Mouse (Mus musculus): ENCODE measurements around the gene Otud4. TPM values are rescaled to one million over a fixed set of nuclear protein-coding genes. Genes with fewer than 3 reads are reported as not detected.
"Not testable (repeated sequence)": the region's sequence is repeated elsewhere in the genome, so short reads cannot be mapped to it uniquely, and the experiment has no call there.

Gene Otud4
- 26.3 and 27.1 TPM in 2 replicates for polyA plus RNA-seq (2014; fragmentation: Nextera tagmentation; extraction: Ambion mirVana)

DNA sequence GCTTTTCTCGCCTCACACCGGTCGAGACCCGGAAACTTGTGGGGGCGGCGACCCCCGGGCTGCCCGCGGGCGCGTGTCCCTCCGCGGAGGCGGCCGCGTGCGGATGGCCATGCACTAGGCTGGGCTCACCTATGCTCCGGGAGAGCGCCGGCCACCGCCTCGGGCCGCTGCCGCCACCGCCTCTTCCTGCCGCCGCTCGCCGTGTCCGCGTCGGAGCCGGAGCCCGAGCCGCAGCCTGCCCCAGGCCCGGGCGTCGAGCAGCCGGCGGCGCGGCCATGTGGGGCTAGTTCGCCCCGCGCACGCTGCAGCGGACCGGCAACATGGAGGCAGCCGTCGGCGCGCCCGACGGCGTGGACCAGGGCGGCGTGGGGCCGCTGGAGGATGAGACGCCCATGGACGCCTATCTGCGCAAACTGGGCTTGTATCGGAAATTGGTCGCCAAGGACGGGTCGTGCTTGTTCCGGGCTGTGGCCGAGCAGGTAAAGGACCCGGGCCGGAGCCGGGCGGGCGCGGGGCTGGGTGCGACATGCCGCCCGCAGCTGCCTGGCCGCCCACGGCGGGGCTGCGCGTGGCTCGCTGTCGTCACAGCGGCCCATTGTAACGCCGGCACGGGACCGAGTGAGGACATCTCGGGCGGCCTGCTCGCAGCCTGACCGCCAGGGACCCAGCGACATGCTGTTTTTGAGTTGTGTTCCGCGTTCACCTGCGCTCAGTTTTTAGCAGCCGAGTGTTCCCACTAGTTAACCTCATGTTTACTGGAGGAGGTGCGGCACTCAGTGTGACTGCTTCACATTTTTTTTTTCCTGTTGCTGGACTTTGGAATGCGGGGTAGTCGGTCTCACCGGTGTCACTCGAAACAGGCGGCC is at the start of gene Otud4:
Gene Otud4 (plus strand): TSS at position 33 of the 866 bp plus-strand sequence.
- H3K4me2 ChIP-seq: peak within 1 kb of the TSS; percentile 86
- no peaks in the 10 kb centered on the region for H3K27me3 ChIP-seq (replicated peaks; ENCODE audit: control insufficient read depth, insufficient read depth, low read length)
- H3K4me3 ChIP-seq (ENCODE audit: low read depth, low read length): peak within 1 kb of the TSS; percentile 97
- H3K9ac ChIP-seq (ENCODE audit: low read depth, low read length): peak within 1 kb of the TSS; percentile 97
- peaks cover 7% of the 10 kb centered on the region; the same call in 1 of the 2 replicates for H3K36me3 ChIP-seq (ENCODE audit: control insufficient read depth, insufficient read depth, low read length)
- DNase-seq (ENCODE audit: low spot score) (no peak), ATAC-seq (replicated peaks; ENCODE audit: low FRiP score) (peak; percentile 45)
- peak within 1 kb of the TSS; percentile 96 for H3K27ac ChIP-seq (ENCODE audit: low read depth, low read length)
- H3K4me1 ChIP-seq (replicated peaks; ENCODE audit: control insufficient read depth, insufficient read depth, low read length): peaks cover 29% of the 10 kb centered on the region
- H3K9me3 ChIP-seq (ENCODE audit: control insufficient read depth, low read length): no peaks in the 10 kb centered on the region
- WGBS: under 1% methylated on average over 94 of the region's 103 CpGs

DNA sequence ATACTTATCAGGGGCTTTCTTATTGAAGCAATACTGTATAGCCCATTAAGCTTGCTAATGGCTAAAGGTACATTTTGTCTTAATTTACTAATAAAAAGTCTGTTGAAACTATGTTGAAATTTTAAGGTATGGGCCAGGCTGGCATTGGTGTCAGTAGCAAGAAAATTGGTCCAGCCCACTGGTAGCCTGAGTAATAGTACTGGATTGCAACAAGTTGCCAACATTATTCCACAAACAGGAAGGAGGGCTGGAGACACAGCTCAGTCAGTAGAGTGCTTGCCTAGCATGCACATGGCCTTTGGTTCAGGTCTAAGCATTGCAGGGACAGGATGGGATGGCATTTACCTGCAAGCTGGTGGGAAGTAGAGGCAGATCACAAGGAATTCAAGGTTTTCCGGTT is 38.5 kb upstream of the Otud4 start:
- no peak overlapping the region for H3K9ac ChIP-seq (ENCODE audit: low read depth, low read length)
- H3K4me3 ChIP-seq (ENCODE audit: low read depth, low read length): no peak overlapping the region
- no peaks in the 10 kb centered on the region for H3K36me3 ChIP-seq (ENCODE audit: control insufficient read depth, insufficient read depth, low read length)
- no peak overlapping the region for H3K4me2 ChIP-seq
- H3K9me3 ChIP-seq (ENCODE audit: control insufficient read depth, low read length): no peaks in the 10 kb centered on the region
- no peak overlapping the region for H3K27ac ChIP-seq (ENCODE audit: low read depth, low read length)
- ATAC-seq (replicated peaks; ENCODE audit: low FRiP score): no peak
- no peaks in the 10 kb centered on the region for H3K4me1 ChIP-seq (replicated peaks; ENCODE audit: control insufficient read depth, insufficient read depth, low read length)
- no peaks in the 10 kb centered on the region for H3K27me3 ChIP-seq (replicated peaks; ENCODE audit: control insufficient read depth, insufficient read depth, low read length)
- 78% methylated on average over 1 of the region's 1 CpGs for WGBS
- DNase-seq (ENCODE audit: low spot score): no peak

DNA sequence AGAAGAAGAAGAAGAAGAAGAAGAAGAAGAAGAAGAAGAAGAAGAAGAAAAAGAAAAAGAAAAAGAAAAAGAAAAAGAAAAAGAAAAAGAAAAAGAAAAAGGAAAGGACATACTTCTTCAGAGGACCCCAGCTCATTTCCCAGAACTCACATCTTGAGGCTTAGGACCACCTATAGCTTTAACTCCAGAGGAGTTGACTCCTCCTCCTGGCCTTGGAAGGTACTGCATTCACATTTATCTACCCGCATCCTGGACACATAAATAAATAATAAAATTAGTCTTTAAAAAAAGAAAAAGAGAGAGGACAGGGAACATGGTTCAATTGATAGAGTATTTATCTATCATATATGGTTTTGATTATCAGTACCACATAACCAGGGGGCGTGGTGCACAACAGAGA is 36.2 kb upstream of the Otud4 start:
- not testable (repeated sequence) for H3K4me2 ChIP-seq; ATAC-seq (replicated peaks; ENCODE audit: low FRiP score); H3K9ac ChIP-seq (ENCODE audit: low read depth, low read length); H3K36me3 ChIP-seq (ENCODE audit: control insufficient read depth, insufficient read depth, low read length); H3K27ac ChIP-seq (ENCODE audit: low read depth, low read length); H3K4me3 ChIP-seq (ENCODE audit: low read depth, low read length); H3K9me3 ChIP-seq (ENCODE audit: control insufficient read depth, low read length); H3K4me1 ChIP-seq (replicated peaks; ENCODE audit: control insufficient read depth, insufficient read depth, low read length); H3K27me3 ChIP-seq (replicated peaks; ENCODE audit: control insufficient read depth, insufficient read depth, low read length); DNase-seq (ENCODE audit: low spot score)
- 36% methylated on average over 2 of the region's 2 CpGs for WGBS

DNA sequence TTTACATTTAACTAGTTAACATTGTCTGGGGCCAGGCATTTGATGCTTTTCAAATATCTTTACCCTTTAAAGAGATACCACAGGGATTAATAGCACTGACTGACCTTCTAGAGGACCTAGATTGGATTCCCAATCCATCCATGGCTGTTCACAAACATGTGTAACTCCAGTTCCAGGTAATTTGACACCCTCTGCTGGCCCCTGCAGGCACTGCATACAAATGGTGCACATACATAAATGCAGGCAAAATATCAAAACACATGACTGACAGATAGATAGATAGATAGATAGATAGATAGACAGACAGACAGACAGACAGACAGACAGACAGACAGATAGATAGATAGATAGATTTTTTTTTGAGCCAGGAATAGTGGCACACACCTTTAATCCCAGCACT is 33.2 kb upstream of the Otud4 start:
- H3K36me3 ChIP-seq (ENCODE audit: control insufficient read depth, insufficient read depth, low read length): no peaks in the 10 kb centered on the region
- no peak overlapping the region for H3K4me2 ChIP-seq
- no peaks in the 10 kb centered on the region for H3K9me3 ChIP-seq (ENCODE audit: control insufficient read depth, low read length)
- H3K9ac ChIP-seq (ENCODE audit: low read depth, low read length): no peak overlapping the region
- H3K27me3 ChIP-seq (replicated peaks; ENCODE audit: control insufficient read depth, insufficient read depth, low read length): no peaks in the 10 kb centered on the region
- no peak overlapping the region for H3K4me3 ChIP-seq (ENCODE audit: low read depth, low read length)
- H3K4me1 ChIP-seq (replicated peaks; ENCODE audit: control insufficient read depth, insufficient read depth, low read length): no peaks in the 10 kb centered on the region
- H3K27ac ChIP-seq (ENCODE audit: low read depth, low read length): no peak overlapping the region
- ATAC-seq (replicated peaks; ENCODE audit: low FRiP score): no peak
- no peak for DNase-seq (ENCODE audit: low spot score)

DNA sequence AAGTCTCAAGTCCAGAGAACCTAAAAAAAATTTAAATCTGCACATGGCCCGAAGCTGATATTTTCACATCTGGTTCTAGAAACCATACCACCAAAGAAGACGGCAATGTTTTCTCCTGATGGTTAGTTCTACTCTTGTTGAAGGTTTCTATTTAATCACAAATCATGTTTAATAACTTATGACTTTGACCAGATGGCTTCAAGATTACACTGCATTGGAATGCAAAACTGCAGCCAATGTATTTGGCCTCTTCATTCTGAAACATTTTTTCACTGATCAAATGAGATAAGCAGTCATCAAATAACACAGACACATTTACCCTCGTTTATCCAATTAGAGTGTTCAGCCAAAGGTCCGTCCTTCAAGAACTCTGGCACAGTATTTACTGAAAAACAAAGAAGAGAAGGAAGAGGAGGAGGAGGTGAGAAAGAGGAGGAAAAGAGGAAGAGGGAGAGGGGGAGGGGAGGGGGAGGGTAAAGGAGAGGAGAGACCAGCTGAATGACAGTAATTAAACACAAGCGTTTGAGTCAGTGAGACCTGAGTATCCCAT is 32.6 kb upstream of the Otud4 start:
- Histone ChIP-seq H3K36me3 (ENCODE audit: control insufficient read depth, insufficient read depth, low read length) (no peaks in the 10 kb centered on the region), H3K27ac (ENCODE audit: low read depth, low read length) (no peak overlapping the region), H3K4me3 (ENCODE audit: low read depth, low read length) (no peak overlapping the region), H3K9me3 (ENCODE audit: control insufficient read depth, low read length) (no peaks in the 10 kb centered on the region), H3K4me1 (replicated peaks; ENCODE audit: control insufficient read depth, insufficient read depth, low read length) (peaks cover 3% of the 10 kb centered on the region; the same call in 1 of the 2 replicates), H3K9ac (ENCODE audit: low read depth, low read length) (no peak overlapping the region), H3K4me2 (no peak overlapping the region), H3K27me3 (replicated peaks; ENCODE audit: control insufficient read depth, insufficient read depth, low read length) (no peaks in the 10 kb centered on the region)
- ATAC-seq (replicated peaks; ENCODE audit: low FRiP score) (no peak), DNase-seq (ENCODE audit: low spot score) (no peak)
- WGBS: 69% methylated on average over 5 of the region's 5 CpGs

DNA sequence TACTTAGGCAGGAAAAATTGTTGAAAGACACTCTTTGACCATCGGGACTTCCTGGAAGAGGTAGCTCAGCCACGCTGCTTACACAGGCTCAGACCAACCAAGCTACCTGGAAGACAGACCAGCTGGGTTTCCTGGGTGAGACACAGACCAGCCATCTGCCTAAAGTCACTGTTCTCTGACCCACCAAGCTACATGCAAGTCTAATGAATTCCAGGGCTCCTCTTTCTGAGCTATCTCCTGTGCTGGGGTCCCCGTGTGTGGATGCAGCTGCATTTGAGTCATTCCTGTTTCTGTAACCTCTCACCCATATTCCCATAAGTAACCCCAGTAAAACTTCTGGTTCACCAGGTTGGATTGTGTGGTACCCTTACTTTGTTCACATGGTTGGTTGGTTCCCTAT is 30.7 kb upstream of the Otud4 start:
- H3K27ac ChIP-seq (ENCODE audit: low read depth, low read length): no peak overlapping the region
- no peak for ATAC-seq (replicated peaks; ENCODE audit: low FRiP score)
- H3K9ac ChIP-seq (ENCODE audit: low read depth, low read length): no peak overlapping the region
- no peaks in the 10 kb centered on the region for H3K9me3 ChIP-seq (ENCODE audit: control insufficient read depth, low read length)
- DNase-seq (ENCODE audit: low spot score): no peak
- no peak overlapping the region for H3K4me2 ChIP-seq
- H3K36me3 ChIP-seq (ENCODE audit: control insufficient read depth, insufficient read depth, low read length): no peaks in the 10 kb centered on the region
- H3K4me3 ChIP-seq (ENCODE audit: low read depth, low read length): no peak overlapping the region
- H3K4me1 ChIP-seq (replicated peaks; ENCODE audit: control insufficient read depth, insufficient read depth, low read length): peaks cover 3% of the 10 kb centered on the region; the same call in 1 of the 2 replicates
- no peaks in the 10 kb centered on the region for H3K27me3 ChIP-seq (replicated peaks; ENCODE audit: control insufficient read depth, insufficient read depth, low read length)
- 68% methylated on average over 3 of the region's 3 CpGs for WGBS

DNA sequence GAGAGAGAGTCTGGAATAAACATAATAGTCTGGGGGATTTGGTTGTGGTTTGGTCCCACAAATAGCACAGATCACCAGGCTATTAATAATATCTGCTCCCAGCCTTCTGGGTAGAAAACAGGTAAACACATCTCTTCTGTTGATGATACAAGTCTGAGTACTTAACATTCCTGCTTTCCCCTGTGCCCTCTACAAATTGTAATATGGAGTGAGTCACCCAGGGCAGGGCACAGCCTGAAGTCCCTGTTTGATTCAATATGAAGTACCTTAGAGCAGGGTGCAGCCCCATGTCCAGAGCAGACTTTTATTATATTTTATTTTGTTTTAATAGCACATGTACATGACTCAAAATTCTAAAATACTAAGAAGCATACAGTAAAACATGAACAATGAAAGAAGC is 29.1 kb upstream of the Otud4 start:
- peaks cover 3% of the 10 kb centered on the region; the same call in 1 of the 2 replicates for H3K4me1 ChIP-seq (replicated peaks; ENCODE audit: control insufficient read depth, insufficient read depth, low read length)
- no peaks in the 10 kb centered on the region for H3K9me3 ChIP-seq (ENCODE audit: control insufficient read depth, low read length)
- H3K4me3 ChIP-seq (ENCODE audit: low read depth, low read length): no peak overlapping the region
- H3K4me2 ChIP-seq: no peak overlapping the region
- no peaks in the 10 kb centered on the region for H3K36me3 ChIP-seq (ENCODE audit: control insufficient read depth, insufficient read depth, low read length)
- DNase-seq (ENCODE audit: low spot score) (no peak), ATAC-seq (replicated peaks; ENCODE audit: low FRiP score) (no peak)
- H3K27me3 ChIP-seq (replicated peaks; ENCODE audit: control insufficient read depth, insufficient read depth, low read length): no peaks in the 10 kb centered on the region
- no peak overlapping the region for H3K9ac ChIP-seq (ENCODE audit: low read depth, low read length)
- no peak overlapping the region for H3K27ac ChIP-seq (ENCODE audit: low read depth, low read length)

DNA sequence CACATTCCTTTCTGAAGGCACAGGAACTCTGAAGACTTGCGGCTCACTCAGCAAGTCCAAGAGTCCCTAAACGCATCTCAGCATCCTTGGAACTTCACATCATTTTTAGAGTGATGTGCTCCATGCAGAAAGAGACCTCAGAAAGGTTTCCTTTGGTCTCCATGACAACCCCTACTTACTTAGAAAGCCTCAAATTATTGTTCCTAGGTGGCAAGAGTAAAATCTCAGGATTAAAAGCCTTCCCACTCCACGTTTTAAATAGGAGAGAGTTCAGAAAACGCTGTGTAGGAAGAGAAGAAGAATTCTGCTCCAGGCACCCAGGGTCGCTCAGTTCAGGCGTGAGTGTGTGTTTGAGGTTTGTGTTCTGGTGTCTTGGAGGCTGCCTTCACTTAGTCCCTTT is 27.1 kb upstream of the Otud4 start:
- Histone ChIP-seq H3K4me3 (ENCODE audit: low read depth, low read length) (no peak overlapping the region), H3K27me3 (replicated peaks; ENCODE audit: control insufficient read depth, insufficient read depth, low read length) (no peaks in the 10 kb centered on the region), H3K9me3 (ENCODE audit: control insufficient read depth, low read length) (no peaks in the 10 kb centered on the region), H3K4me1 (replicated peaks; ENCODE audit: control insufficient read depth, insufficient read depth, low read length) (peaks cover 3% of the 10 kb centered on the region; the same call in 1 of the 2 replicates), H3K9ac (ENCODE audit: low read depth, low read length) (no peak overlapping the region), H3K4me2 (no peak overlapping the region), H3K27ac (ENCODE audit: low read depth, low read length) (no peak overlapping the region), H3K36me3 (ENCODE audit: control insufficient read depth, insufficient read depth, low read length) (no peaks in the 10 kb centered on the region)
- ATAC-seq (replicated peaks; ENCODE audit: low FRiP score) (no peak), DNase-seq (ENCODE audit: low spot score) (no peak)
- 76% methylated on average over 6 of the region's 6 CpGs for WGBS

DNA sequence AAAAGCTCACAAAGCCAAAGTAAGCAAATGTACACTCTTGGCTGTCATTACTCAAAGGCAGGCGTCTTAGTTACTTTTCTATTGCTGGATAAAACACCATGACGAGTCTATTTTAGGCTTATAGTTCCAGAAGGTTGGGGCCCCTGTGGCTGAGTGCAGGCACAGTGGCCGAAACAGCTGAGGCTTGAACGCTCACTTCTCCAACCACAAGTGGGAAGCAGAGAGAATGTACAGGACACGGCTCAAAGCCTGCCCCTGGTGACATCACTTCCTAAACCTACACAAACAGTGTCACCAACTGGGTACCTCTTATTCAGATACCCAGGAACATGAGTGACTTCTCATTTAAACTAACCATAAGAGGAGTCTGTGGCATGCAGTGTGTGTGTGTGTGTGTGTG is 26.5 kb upstream of the Otud4 start:
- DNase-seq (ENCODE audit: low spot score) (no peak), ATAC-seq (replicated peaks; ENCODE audit: low FRiP score) (peak; percentile 58; the same call in 1 of the 2 replicates)
- Histone ChIP-seq H3K9me3 (ENCODE audit: control insufficient read depth, low read length) (no peaks in the 10 kb centered on the region), H3K4me1 (replicated peaks; ENCODE audit: control insufficient read depth, insufficient read depth, low read length) (peaks cover 3% of the 10 kb centered on the region; the same call in 1 of the 2 replicates), H3K4me3 (ENCODE audit: low read depth, low read length) (no peak overlapping the region), H3K4me2 (no peak overlapping the region), H3K27ac (ENCODE audit: low read depth, low read length) (no peak overlapping the region), H3K36me3 (ENCODE audit: control insufficient read depth, insufficient read depth, low read length) (no peaks in the 10 kb centered on the region), H3K27me3 (replicated peaks; ENCODE audit: control insufficient read depth, insufficient read depth, low read length) (no peaks in the 10 kb centered on the region), H3K9ac (ENCODE audit: low read depth, low read length) (no peak overlapping the region)
- 31% methylated on average over 5 of the region's 5 CpGs for WGBS

Measured in liver, embryonic 11.5 days (tissue).